Mouse (Mus musculus) lung, adult 2 months (tissue): ENCODE results near the gene Porcn.

Source experiments
- CTCF ChIP-seq: fragments of 200-500 bp; IDR thresholded peaks from 2 replicates; pipeline ENCODE4 v1.5.1; 2011; ENCODE audit warnings: mild to moderate bottlenecking, low read length, control low read depth; ENCODE audit not compliant: insufficient read depth
- POLR2A ChIP-seq: fragments of 200-500 bp; IDR thresholded peaks from 2 replicates; pipeline ENCODE4 v1.6.1; 2011; ENCODE audit warnings: low read depth, mild to moderate bottlenecking, control low read depth, low read length, borderline replicate concordance; ENCODE audit errors: extremely low read depth

- TF ChIP-seq POLR2A (no peak), CTCF (no peak)
These were observed 2.2 kb downstream of the Porcn start for GRCm38 (mm10) chrX:8204076-8204475.
